Mouse (Mus musculus) stomach, embryonic 14.5 days (tissue): ENCODE results near the gene Rad51b. TPM values are rescaled to one million over a fixed set of nuclear protein-coding genes. Genes with fewer than 3 reads are reported as not detected.
A peak's percentile ranks its signal among the peaks of the same experiment; 100 is the strongest.

ENCODE experiments used
- ATAC-seq: fragments of 200-750 bp; cut with Nextera tagmentation; 2 replicates; pipeline ENCODE4 v1.8.0; 2017; ENCODE audit warnings: low read depth, moderate TSS enrichment; ENCODE audit not compliant: insufficient number of reproducible peaks, insufficient read depth, low FRiP score
- H3K27ac ChIP-seq: fragments of 300-500 bp; sonication (generic); 2 replicates; pipeline ENCODE4 v1.5.1; 2014; ENCODE audit warnings: mild to moderate bottlenecking, low read length, moderate library complexity, mixed read lengths
- H3K27me3 ChIP-seq: fragments of 300-500 bp; sonication (generic); 2 replicates; pipeline ENCODE4 v1.6.1; 2014; ENCODE audit warnings: low read length, control low read depth, mixed read lengths; ENCODE audit not compliant: control insufficient read depth, insufficient read depth
- H3K36me3 ChIP-seq: fragments of 300-500 bp; sonication (generic); 2 replicates; pipeline ENCODE4 v1.6.1; 2014; ENCODE audit warnings: mild to moderate bottlenecking, control low read depth, low read length, moderate library complexity, mixed read lengths; ENCODE audit not compliant: control insufficient read depth, insufficient read depth
- H3K4me1 ChIP-seq: fragments of 300-500 bp; sonication (generic); 2 replicates; pipeline ENCODE4 v1.6.1; 2014; ENCODE audit warnings: low read length, control low read depth, mixed read lengths; ENCODE audit not compliant: control insufficient read depth, insufficient read depth
- H3K4me2 ChIP-seq: fragments of 300-500 bp; sonication (generic); replicated peaks from 2 replicates; pipeline ENCODE4 v1.6.1; 2014; ENCODE audit warnings: low read depth, low read length, control low read depth
- H3K4me3 ChIP-seq: fragments of 300-500 bp; sonication (generic); 2 replicates; pipeline ENCODE4 v1.5.1; 2014; ENCODE audit warnings: low read depth, low read length, control low read depth
- H3K9ac ChIP-seq: fragments of 300-500 bp; sonication (generic); replicated peaks from 2 replicates; pipeline ENCODE4 v1.6.1; 2014; ENCODE audit warnings: low read depth, mild to moderate bottlenecking, control low read depth, low read length, moderate library complexity, mixed read lengths
- H3K9me3 ChIP-seq: fragments of 300-500 bp; sonication (generic); 2 replicates; pipeline ENCODE4 v1.6.1; 2016; ENCODE audit warnings: low read depth, low read length, control low read depth; ENCODE audit not compliant: control insufficient read depth
- WGBS: fragments of 180-500 bp; shearing (Covaris S2); extraction: QIAGEN DNeasy Blood & Tissue Kit; methylation state at CpG from one replicate; pipeline ENCODE4 v1.1.7; 2014; 5-methylcytosine and 5-hydroxymethylcytosine counted together
- polyA plus RNA-seq: library from polyadenylated mRNA; unstranded; fragments of >200 nt; fragmentation: Nextera tagmentation; extraction: Ambion mirVana; gene quantifications from 2 replicates; pipeline ENCODE4 v1.2.1, GENCODE M21; 2014

The Rad51b gene
- 8.4 and 10.3 TPM in 2 replicates for polyA plus RNA-seq

DNA sequence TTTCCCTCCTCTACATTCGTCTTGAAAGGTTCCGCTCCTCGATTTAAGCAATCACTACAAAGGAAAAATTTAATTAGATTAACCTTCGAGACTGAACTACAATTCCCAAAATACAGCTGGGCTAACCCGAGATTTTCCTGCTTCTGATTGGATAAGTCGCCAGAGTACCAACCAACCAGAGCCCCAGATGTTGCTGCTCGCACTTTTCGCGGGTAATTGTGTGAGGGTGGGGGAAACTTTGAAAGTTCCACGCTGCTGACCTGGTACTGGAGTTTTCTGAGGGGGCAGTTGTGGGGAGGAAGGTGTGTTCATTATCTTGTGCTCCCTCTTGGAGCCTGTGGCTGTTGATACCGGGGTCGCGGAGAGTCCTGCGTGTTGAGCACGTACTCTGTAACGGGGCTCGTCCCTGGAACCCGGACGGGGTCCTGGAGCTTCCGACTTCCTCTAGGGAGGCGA lies at the start of gene Rad51b:
Gene Rad51b (plus strand): TSS at position 162 of the 456 bp plus-strand sequence.
- no peaks in the 10 kb centered on the region for H3K9me3 ChIP-seq
- WGBS, result 2% methylated on average over 21 of the region's 21 CpGs
- no peaks in the 10 kb centered on the region for H3K36me3 ChIP-seq
- peak within 1 kb of the TSS; percentile 80 for H3K4me2 ChIP-seq
- H3K9ac ChIP-seq, result peak within 1 kb of the TSS; percentile 59
- no peak within 1 kb of the TSS for H3K27ac ChIP-seq
- H3K4me3 ChIP-seq, result peak within 1 kb of the TSS; percentile 79
- peaks cover 6% of the 10 kb centered on the region; the same call in 1 of the 2 replicates for H3K4me1 ChIP-seq
- ATAC-seq, result peak; percentile 79; the same call in 1 of the 2 replicates
- H3K27me3 ChIP-seq, result no peaks in the 10 kb centered on the region

DNA sequence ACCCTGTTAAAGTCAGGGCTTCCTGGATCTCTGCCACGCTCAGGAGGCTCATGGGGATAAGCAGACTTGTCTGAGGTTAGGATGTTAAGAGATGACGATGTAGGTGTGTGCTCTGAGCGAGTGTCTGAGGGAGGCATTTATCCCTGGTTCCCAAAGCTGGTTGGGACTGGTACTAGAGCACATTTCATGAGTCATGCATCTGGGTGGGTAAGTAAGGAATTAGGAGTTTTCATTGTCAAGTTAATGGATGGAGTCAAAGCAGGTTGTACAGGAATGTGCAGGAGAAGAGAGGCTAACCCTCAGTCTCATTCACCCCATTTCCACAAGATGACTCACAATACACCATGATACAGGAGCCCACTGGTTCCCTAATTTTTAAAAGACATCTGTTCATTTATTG lies 49.0 kb upstream of the Rad51b start:
- no peak overlapping the region for H3K27ac ChIP-seq
- peaks cover 54% of the 10 kb centered on the region for H3K36me3 ChIP-seq
- H3K9me3 ChIP-seq, result no peaks in the 10 kb centered on the region
- no peak overlapping the region for H3K9ac ChIP-seq
- no peaks in the 10 kb centered on the region for H3K4me1 ChIP-seq
- no peaks in the 10 kb centered on the region for H3K27me3 ChIP-seq
- WGBS, result 84% methylated on average over 3 of the region's 3 CpGs
- H3K4me2 ChIP-seq, result no peak overlapping the region
- ATAC-seq, result no peak
- no peak overlapping the region for H3K4me3 ChIP-seq

DNA sequence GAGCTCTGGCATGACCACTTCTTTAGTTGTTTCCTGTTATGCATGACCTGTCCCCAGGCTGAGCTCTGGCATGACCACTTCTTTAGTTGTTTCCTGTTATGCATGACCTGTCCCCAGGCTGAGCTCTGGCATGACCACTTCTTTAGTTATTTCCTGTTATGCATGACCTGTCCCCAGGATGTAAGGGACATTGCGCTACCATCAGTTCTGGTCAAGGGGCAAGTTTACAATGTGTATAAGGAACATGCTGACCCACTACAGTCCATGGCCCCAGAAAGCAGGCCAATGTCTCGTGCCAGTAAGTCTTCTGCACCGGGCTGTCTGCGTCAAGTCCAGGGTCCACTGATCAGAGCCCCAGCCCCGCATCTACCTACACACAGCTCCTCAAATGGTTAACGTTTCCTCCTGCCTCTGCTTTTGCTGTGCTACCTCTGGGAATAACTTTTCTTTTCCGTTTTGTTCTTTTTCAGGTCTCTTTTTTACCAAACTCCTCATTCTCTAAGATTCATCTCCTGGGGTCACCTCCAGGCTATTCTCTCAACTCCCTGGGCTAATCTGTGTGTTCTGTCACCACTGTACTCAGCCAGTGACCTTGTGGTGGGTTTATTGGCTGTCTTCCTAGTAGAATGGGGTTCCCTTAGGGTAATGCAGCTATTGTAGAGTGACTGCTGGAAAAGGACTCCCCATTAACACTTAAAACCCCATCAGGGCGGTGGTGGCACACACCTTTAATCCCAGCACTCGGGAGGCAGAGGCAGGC lies 43.6 kb upstream of the Rad51b start:
- no peak for ATAC-seq
- no peaks in the 10 kb centered on the region for H3K27me3 ChIP-seq
- H3K4me3 ChIP-seq, result no peak overlapping the region
- no peaks in the 10 kb centered on the region for H3K4me1 ChIP-seq
- no peak overlapping the region for H3K4me2 ChIP-seq
- peaks cover 29% of the 10 kb centered on the region for H3K36me3 ChIP-seq
- H3K9me3 ChIP-seq, result no peaks in the 10 kb centered on the region
- H3K27ac ChIP-seq, result no peak overlapping the region
- H3K9ac ChIP-seq, result no peak overlapping the region
- 91% methylated on average over 9 of the region's 9 CpGs for WGBS

DNA sequence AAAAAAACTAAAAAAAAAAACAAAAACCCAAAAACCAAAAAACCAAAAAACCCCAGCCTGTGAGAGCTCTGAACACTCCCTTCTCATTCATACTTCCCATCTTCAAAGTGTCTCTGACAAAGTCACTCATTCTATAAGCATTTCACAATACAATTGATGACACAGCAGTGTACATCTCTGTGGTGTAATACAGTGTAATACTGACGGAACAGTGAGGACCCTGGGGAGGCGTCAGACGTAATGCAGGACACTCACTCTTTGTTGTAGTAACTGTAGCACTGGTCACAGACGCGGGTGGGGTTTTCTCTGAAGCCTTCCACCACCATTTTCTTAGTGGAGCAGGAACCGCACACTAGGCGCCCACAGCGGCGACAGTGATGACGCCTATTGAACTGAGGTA lies 42.1 kb upstream of the Rad51b start:
- Histone ChIP-seq H3K9me3 (no peaks in the 10 kb centered on the region), H3K36me3 (peaks cover 26% of the 10 kb centered on the region), H3K27ac (no peak overlapping the region), H3K9ac (no peak overlapping the region), H3K4me3 (no peak overlapping the region), H3K4me2 (no peak overlapping the region), H3K4me1 (no peaks in the 10 kb centered on the region), H3K27me3 (no peaks in the 10 kb centered on the region)
- 95% methylated on average over 10 of the region's 10 CpGs for WGBS
- ATAC-seq, result no peak

DNA sequence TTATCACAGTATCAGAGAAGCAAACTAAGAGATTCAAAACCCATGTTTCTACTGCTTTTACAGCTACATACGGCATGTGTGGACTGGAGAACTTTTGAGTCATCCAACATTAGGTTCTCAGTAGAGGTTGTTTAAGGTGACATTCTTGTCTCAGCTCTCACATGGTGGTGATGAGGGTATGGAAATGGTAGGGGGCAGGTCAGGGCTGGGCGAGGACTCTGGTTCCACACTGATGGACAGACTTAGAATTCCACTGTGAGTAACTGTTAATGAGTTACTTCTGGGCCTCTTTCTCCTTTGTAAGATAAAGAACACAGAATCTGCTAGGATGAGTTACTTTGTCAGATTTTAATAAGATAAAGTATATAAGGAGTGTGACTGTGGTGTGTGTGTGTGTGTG lies 36.9 kb upstream of the Rad51b start:
- H3K36me3 ChIP-seq, result peaks cover 27% of the 10 kb centered on the region
- H3K9me3 ChIP-seq, result no peaks in the 10 kb centered on the region
- no peaks in the 10 kb centered on the region for H3K4me1 ChIP-seq
- H3K9ac ChIP-seq, result no peak overlapping the region
- H3K27me3 ChIP-seq, result no peaks in the 10 kb centered on the region
- 85% methylated on average over 2 of the region's 2 CpGs for WGBS
- no peak overlapping the region for H3K4me2 ChIP-seq
- no peak for ATAC-seq
- no peak overlapping the region for H3K27ac ChIP-seq
- no peak overlapping the region for H3K4me3 ChIP-seq

DNA sequence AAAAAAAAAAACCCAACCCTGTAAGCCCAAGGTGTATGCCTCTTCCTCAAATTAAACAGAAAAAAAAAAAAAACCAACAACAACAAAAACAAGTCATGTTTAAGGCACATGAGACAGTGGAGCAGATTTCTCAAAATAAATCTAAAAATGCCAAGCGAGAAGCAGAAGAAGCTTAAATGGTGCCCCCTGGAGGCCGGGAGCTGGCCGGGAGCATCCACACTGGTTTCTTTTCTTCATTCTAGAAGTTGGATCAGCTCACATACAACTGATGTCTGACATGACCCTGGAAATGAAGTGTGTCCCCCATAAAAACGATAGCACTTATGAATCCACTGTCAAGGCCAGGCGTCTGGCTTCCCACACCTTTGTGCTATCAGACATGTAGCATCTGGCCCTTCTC lies 36.0 kb upstream of the Rad51b start:
- Histone ChIP-seq H3K9ac (no peak overlapping the region), H3K27ac (no peak overlapping the region), H3K4me2 (no peak overlapping the region), H3K9me3 (no peaks in the 10 kb centered on the region), H3K4me1 (no peaks in the 10 kb centered on the region), H3K27me3 (no peaks in the 10 kb centered on the region), H3K36me3 (peaks cover 36% of the 10 kb centered on the region), H3K4me3 (no peak overlapping the region)
- ATAC-seq, result no peak
- 47% methylated on average over 5 of the region's 5 CpGs for WGBS

DNA sequence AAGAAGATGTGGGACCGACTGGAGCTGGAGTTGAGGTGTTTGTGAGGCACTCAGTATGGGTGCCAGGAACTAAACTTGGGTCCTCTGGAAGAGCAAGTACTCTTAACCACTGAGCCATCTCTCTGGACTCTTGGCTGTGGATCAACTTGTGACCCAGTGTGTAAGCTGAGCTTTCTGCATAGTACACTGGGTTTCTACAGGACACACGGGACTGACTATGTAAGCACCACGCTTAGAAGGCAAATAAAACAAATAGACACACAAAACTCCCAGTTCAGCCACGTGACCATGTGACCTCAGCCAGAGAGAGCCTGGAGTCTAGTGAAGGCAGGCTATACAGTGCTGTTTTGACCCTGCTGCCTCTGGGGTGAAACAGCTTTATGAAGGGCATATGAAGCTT lies 24.5 kb upstream of the Rad51b start:
- Histone ChIP-seq H3K36me3 (peaks cover 70% of the 10 kb centered on the region), H3K27me3 (no peaks in the 10 kb centered on the region), H3K9me3 (no peaks in the 10 kb centered on the region), H3K27ac (no peak overlapping the region), H3K4me3 (no peak overlapping the region), H3K4me1 (no peaks in the 10 kb centered on the region), H3K4me2 (no peak overlapping the region), H3K9ac (no peak overlapping the region)
- no peak for ATAC-seq
- WGBS, result 76% methylated on average over 4 of the region's 4 CpGs

DNA sequence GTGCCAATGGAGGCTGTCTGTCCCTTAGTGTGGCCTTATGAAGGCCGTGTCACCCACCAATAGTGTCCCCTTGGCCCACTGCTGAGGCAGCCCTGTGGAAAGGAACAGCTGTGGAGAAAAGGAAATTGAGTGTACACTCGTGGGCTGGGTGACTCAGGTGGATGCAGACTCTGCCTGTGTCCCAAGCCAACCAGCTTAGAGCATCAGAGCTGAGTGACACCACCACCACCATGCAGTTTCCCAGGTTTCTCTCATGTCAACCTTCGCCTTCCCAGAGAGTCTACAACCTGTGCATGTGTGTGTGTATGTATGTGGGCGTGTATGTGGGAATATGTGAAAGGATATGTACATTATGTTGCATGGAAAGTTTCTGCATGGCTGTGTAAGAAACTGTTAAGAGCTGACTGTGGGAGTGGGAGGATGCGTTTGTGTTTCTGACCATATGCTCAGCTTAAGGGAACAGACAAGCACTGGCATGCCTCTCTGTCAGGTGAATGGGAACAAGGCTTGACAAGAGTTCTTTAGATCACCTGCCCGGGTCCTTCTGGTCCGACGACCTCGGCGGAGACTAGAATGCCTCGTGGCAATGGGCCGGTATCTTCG lies 17.5 kb upstream of the Rad51b start:
- WGBS, result 83% methylated on average over 13 of the region's 13 CpGs
- Histone ChIP-seq H3K4me2 (no peak overlapping the region), H3K4me1 (no peaks in the 10 kb centered on the region), H3K4me3 (no peak overlapping the region), H3K9ac (no peak overlapping the region), H3K36me3 (peaks cover 81% of the 10 kb centered on the region), H3K27ac (no peak overlapping the region), H3K9me3 (no peaks in the 10 kb centered on the region), H3K27me3 (no peaks in the 10 kb centered on the region)
- no peak for ATAC-seq
